In the genomic region with DNA sequence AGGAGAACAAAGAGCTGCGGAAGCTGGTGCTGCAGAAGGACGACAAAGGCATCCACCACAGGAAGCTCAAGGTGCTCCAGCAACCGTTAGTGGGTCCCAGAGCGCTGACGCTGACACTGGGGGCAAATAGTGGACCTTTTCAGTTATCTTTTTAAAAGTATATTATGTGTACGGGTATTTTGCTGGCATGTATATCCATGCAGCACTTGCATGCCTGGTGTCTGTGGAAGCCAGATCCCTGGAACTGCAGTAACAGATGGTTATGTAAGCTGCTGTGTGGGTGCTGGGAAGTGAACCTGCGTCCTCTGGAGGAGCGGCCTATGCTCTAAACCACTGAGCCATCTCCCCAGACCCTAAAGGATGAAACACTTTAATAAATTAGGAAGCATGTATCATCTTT, we compare ENCODE assay signal across 26 mouse cellular contexts. TPM values are rescaled to one million over a fixed set of nuclear protein-coding genes. Genes with fewer than 3 reads are reported as not detected.
DNase-seq lines count a peak whose midpoint lies in the region; ATAC-seq and TF ChIP-seq lines count a peak whose summit lies in the region.
"Had no signal": no experiment of that assay in that cellular context is flagged by ENCODE, and none has a peak within 500 bp of the region (broad histone marks: within the 10 kb centered on the region; RNA-seq: fewer than 3 reads in every experiment).

No protein-coding gene starts in this region.

- no peak for ATAC-seq in monocyte, adult 5-6 weeks (replicated peaks; ENCODE audit: insufficient number of reproducible peaks, low FRiP score, low TSS enrichment, poor library complexity, severe bottlenecking)
- ATAC-seq: forebrain, postnatal 0 days; hindbrain, embryonic 16.5 days; intestine, embryonic 16.5 days; midbrain, embryonic 13.5 days had no signal

- intact Hi-C loops in left cerebral cortex, postnatal 10 days (cut with DNase I): no loop called here
- intact Hi-C loops in left cerebral cortex, postnatal 25 days (cut with DNase I): no loop called here

- TF ChIP-seq CTCF in layer of hippocampus, adult 2 months (conservative IDR thresholded peaks at IDR 0.05): no peak

- H3K4me3 ChIP-seq in layer of hippocampus, adult 2 months: no peak overlapping the region
- H3K4me3 ChIP-seq: embryonic facial prominence, embryonic 15.5 days; heart, embryonic 15.5 days; kidney, embryonic 15.5 days; lung, embryonic 15.5 days; midbrain, embryonic 13.5 days; neural tube, embryonic 15.5 days had no signal

- DNase-seq in left cerebral cortex, adult 8-10 months (ENCODE audit: low spot score in 2 of 2): peak; percentile 23 to 43
- no peak for DNase-seq in left cerebral cortex, postnatal 10 days (ENCODE audit: extremely low spot score in 1 of 2, low spot score in 2 of 2)
- DNase-seq in frontal cortex, postnatal 25 days (ENCODE audit: low spot score in 2 of 2): peak; percentile 9 to 13
- peak; percentile 47 to 59 for DNase-seq in layer of hippocampus, adult 2 months (ENCODE audit: low spot score in 2 of 2)
- peak; percentile 47 to 74 for DNase-seq in left cerebral cortex, postnatal 25 days (ENCODE audit: low spot score in 2 of 2)
- DNase-seq in testis, postnatal 14 days (ENCODE audit: low spot score): no peak
- DNase-seq: B cell, adult 2 months; cerebellum, adult 2 months; cerebellum, postnatal 36 days; forebrain, postnatal 0 days; gastrocnemius, postnatal 36 days; heart, postnatal 4 days; kidney, postnatal 4 days; spleen, adult 18-20 months; thymus, adult 2 months had no signal

- peak overlapping the region; percentile 81 for H3K27ac ChIP-seq in layer of hippocampus, adult 2 months
- H3K27ac ChIP-seq: embryonic facial prominence, embryonic 15.5 days; heart, embryonic 15.5 days; kidney, embryonic 15.5 days; liver, embryonic 14.5 days; lung, embryonic 15.5 days; macrophage; midbrain, embryonic 13.5 days; neural tube, embryonic 15.5 days had no signal

RNA-seq across cellular contexts. Expression of a gene that starts 26.4 kb away (rescaled TPM):
- total RNA-seq in left cerebral cortex, adult 8-10 months (2022): 100 to 1,000 TPM; 106 to 123 (median 115) TPM
- 100 to 1,000 TPM; 115 to 119 TPM for total RNA-seq in left cerebral cortex, postnatal 10 days (2021)
- total RNA-seq in layer of hippocampus, adult 2 months (2021): 100 to 1,000 TPM; 104 to 108 TPM
- 100 to 1,000 TPM; 110 to 114 TPM for total RNA-seq in left cerebral cortex, postnatal 25 days (2021)
- 53.4 to 71.9 TPM (median 57.4 TPM) in 3 replicates for total RNA-seq in monocyte, adult 5-6 weeks (2017)

Comparison
In these comparisons a context has a peak if more than half of its experiments do, and no peak if none do; other contexts are left out.
1. DNase-seq: peak in left cerebral cortex, adult 8-10 months (2 of 2), frontal cortex, postnatal 25 days (2 of 2), layer of hippocampus, adult 2 months (2 of 2) and left cerebral cortex, postnatal 25 days (2 of 2); none in left cerebral cortex, postnatal 10 days (0 of 2) and testis, postnatal 14 days (single experiment).